Mouse (Mus musculus) granulocyte monocyte progenitor cell, adult 5-6 weeks (primary cell): ENCODE measurements at regions not wholly inside any gene's neighbourhood (a gene's known extent, or its start where the extent isn't known, plus 50 kb on each side); places are given as distances from the start of the nearest gene placed in this dataset.
A peak's percentile ranks its signal among the peaks of the same experiment; 100 is the strongest.

Experiments used
- ATAC-seq: replicated peaks from 2 replicates; pipeline ENCODE4 v1.8.0; 2016; ENCODE audit warnings: mild to moderate bottlenecking, moderate TSS enrichment, inconsistent platforms; ENCODE audit not compliant: poor library complexity, severe bottlenecking

DNA sequence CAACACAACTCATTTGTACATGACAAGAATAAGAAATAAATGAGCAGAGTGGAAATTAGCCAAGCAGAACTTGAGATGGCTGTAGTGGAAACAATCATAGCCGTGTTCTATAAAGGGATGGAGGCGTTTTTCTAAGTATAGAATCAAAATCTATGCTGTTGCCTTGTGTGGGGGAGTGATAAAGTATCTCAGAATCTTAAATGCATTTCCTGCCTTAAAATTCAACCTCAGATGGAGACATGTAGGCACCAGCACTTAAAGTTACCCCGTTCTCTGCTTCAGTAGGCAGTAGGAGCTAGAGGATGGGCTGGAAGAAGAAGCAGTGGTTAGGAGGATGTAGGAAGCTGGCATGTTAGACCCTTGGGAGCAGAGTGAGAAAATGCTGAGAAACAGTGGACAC is 386.7 kb downstream of the Ptprc start:
- no peak for ATAC-seq

- no peak for ATAC-seq
Observed at GRCm38 (mm10) chr1:137786653-137787052, 388.9 kb downstream of the Ptprc start.

DNA sequence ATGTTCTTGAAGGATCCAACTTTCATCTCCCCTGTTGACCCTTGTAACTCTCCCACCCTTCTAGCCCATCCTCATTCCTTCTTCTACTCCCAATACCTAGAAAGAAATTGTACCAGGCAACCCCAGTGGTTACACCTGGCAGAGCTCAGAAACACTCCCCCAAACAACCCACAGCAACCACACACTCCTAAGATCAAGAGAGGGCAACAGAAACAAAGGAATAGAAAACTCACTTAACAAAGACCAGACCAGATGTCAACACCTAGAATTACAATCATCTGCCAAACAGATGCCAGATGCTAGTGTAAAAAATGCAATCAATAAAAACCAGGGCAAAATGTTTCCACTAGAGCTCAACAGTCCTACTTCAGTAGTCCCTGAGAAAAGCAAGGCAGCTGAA is 400.9 kb downstream of the Ptprc start:
- no peak for ATAC-seq

DNA sequence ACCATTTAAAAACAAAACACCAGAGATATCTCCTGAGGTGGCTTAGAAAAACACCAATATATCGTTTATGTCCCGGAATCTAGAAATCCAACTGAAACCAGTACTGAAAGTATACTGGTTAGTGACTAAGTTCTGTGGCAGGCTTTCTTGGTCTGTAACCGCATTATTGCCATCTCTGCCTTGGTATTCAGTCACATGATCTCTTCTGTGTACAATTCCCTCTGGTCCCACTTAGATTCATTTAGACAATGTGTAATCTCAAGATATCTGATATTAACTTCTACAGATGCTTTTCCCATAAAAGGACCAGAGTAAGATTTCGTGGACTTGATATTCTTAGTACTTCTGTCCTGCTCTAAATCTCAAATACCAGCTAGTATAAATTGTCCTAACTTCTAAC is 414.7 kb downstream of the Ptprc start:
- no peak for ATAC-seq

DNA sequence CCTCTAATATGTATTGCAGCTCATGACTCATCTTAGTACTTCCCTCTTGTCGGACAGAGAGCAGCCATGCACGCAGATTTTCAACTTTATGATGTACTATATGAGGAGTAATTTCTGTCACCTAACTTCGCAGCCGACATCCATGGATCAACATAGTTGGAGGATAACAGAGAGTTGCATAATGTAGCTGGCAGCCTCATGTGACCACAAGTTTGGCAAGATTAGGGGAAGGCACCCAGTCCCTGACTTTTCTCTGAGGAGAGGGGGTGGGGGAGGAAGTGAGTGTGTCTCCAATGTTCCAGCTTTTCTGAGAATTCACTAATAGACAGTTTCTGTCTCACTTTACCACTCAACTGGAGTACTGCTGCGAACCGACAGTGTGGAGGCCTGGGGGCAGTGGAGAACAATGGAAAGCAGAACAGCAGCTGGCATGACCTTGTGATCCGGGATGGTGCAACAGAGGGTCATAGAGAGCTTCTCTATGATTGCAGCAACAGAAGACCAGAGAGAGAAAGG is 424.0 kb downstream of the Ptprc start:
- ATAC-seq, result peak; percentile 94

- ATAC-seq, result peak; percentile 6; the same call in 1 of the 2 replicates
Observed at GRCm38 (mm10) chr1:137750894-137751293, 424.6 kb downstream of the Ptprc start.

DNA sequence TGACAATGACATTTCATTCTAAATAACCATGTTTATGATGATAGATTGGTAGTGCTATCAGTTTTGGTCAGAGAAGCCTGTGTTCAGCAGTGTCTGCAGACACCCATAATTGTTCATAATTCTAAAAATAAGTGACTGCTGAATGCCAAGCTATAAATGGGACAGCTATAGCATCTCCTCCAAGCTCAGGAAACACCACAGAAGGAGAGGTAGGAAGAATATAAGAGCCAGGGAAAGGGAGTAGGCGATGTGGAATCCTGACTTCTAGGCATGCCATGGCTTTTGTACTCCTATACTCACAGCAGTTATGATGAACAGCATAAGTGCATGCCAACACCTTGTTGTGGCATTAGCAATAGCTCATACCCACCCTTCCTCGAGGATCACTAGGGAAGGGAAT is 429.4 kb downstream of the Ptprc start:
- no peak for ATAC-seq

GRCm38 (mm10) chr1:137738157-137738851 is 437.2 kb downstream of the Ptprc start:
- ATAC-seq, result no peak

GRCm38 (mm10) chr1:137703882-137704281 is 471.6 kb downstream of the Ptprc start:
- ATAC-seq, result no peak

- no peak for ATAC-seq
Observed at GRCm38 (mm10) chr1:137698876-137699275, 476.6 kb downstream of the Ptprc start.

DNA sequence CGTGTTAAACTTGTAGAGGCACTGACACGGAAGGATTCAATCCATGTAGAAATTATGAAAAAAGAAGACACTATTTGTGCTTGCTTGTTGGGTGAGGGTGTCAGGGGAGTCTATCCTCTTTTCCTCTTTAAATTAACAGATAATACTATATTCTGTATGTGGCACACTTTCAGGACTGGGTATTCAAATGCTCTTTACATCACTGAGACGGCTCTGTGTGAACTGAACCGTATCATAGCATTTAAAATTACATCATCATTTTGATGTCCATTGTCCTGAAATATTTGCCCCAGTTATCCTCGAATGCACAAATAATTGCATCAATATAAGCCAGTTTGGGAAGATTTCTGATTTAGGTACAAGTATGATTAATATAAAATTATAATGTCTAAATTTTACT is 478.2 kb downstream of the Ptprc start:
- no peak for ATAC-seq

DNA sequence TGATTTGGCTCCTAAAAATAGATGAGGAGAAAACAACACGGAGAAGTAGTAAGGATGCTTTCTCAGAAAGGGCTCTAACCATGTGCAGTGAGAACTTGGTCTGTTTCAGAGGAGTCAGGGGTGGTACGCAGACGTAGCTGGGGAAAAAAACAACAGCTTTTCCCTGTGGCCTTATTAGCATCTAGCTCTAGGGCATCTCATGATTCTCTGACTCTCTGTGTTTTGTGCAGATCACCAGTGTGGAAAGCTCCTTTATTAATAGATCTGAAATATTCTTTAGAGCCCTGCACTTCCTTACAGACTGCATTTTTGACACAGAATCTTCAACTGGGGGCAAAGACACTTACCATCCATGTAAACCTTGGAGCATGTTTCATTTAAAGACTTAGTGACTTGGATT is 478.7 kb downstream of the Ptprc start:
- no peak for ATAC-seq

DNA sequence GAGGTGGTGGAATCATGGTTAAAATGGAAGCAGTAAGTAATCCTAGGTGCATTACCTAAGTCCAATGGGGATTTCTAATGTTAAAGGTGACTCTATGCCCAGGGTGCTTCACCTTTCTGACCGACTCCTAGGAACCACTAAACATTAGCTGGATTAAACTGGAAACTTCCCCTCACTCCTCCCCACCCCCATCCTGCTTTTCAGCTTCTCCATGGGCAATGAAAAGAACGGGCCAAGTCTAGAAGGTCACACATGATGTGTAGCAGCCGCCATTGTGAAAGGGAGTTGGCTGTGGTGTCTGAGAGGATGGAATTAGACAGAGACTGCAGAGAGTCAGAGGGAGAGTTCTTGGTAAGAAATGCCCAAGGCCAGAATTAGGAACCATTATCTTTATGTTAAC is 479.8 kb downstream of the Ptprc start:
- no peak for ATAC-seq

- ATAC-seq, result peak; percentile 88
Observed at GRCm38 (mm10) chr1:137692525-137692924, 483.0 kb downstream of the Ptprc start.

GRCm38 (mm10) chr1:137690860-137691595 is 484.5 kb downstream of the Ptprc start:
- ATAC-seq, result no peak

- no peak for ATAC-seq
Observed at GRCm38 (mm10) chr1:137670650-137671049, 504.9 kb downstream of the Ptprc start.

GRCm38 (mm10) chr1:137669849-137670248 is 505.7 kb downstream of the Ptprc start:
- ATAC-seq, result no peak

- ATAC-seq, result no peak
Observed at GRCm38 (mm10) chr1:137658141-137658540, 517.4 kb downstream of the Ptprc start.

DNA sequence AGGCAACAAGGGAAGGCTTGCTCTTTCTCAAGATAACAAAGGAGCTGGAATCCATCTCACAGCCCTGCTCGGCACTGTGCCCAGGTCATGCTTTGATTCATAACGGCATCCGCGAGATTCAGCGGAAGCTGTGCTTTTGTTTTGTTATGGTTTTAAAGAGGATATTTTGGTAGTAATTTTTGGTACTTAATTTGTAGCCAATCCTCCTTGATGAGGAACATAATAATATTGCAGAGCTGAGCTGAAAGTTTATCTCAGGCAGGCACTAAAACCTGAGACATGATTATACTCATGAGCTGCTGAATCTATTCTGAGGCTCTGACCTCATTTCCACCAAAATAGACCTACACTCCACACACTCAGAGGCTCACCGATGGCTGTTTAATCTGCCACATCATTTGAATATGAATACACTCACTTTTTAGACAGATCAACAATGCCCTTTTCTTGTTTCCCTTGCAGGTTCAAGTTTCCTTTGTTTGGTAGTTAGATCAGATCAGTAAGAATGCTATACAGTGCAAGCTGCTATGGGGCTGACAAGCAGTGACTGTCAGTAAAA is 518.5 kb downstream of the Ptprc start:
- ATAC-seq, result no peak

- no peak for ATAC-seq
Observed at GRCm38 (mm10) chr1:137654171-137654570, 521.3 kb downstream of the Ptprc start.

DNA sequence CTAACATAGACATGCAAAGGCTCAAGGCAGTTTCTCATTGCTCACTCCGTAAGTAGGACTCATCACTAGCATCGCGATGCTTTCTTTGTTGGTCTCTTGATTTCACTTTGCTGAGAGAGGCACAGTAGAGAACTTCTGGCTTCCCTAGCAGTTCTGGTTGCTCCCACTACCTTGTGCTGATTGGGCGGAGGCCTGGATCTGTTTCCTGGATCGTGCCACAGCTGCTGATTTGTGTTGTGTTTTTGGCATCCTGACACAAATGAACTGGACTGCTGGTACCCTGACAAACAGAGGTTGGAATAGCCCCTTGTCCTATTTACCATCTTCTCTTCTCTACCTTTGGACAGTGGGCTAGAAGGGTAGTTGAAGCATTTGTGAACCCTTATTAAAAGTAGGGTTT is 522.0 kb downstream of the Ptprc start:
- no peak for ATAC-seq
